Mouse (Mus musculus) megakaryocyte, embryonic 14.5 days (primary cell): ENCODE data around the gene Gm9821. TPM values are rescaled to one million over a fixed set of nuclear protein-coding genes. Genes with fewer than 3 reads are reported as not detected.

ENCODE experiments used
- H3K27me3 ChIP-seq: replicated peaks from 2 replicates; pipeline ENCODE3; 2012; ENCODE audit warnings: inconsistent platforms
- H3K36me3 ChIP-seq: replicated peaks from 2 replicates; pipeline ENCODE3; 2012; ENCODE audit warnings: low read length, inconsistent platforms, mixed read lengths
- H3K4me1 ChIP-seq: 2 replicates; pipeline ENCODE4 v1.6.1; 2012; ENCODE audit warnings: inconsistent platforms
- H3K4me3 ChIP-seq: replicated peaks from 2 replicates; pipeline ENCODE3; 2012; ENCODE audit warnings: moderate library complexity, mild to moderate bottlenecking, inconsistent platforms
- H3K9me3 ChIP-seq: 2 replicates; pipeline ENCODE4 v1.6.1; 2012; ENCODE audit warnings: inconsistent platforms
- FLI1 ChIP-seq: IDR thresholded peaks from 2 replicates; pipeline ENCODE4 v1.6.1; 2012; ENCODE audit warnings: low read length, inconsistent platforms, mixed read lengths
- GATA1 ChIP-seq: IDR thresholded peaks from 3 replicates; pipeline ENCODE4 v1.6.1; 2012; ENCODE audit warnings: mixed read lengths, low read length, inconsistent platforms, borderline replicate concordance
- polyA plus RNA-seq: library from polyadenylated mRNA; stranded (reverse); fragments of >175 nt; gene quantifications from 2 replicates; pipeline ENCODE4 v1.2.3, GENCODE M21; 2012; ENCODE audit warnings: low replicate concordance; ENCODE audit not compliant: insufficient read depth

Gm9821 gene
- polyA plus RNA-seq, 1 experiment = not detected

GRCm38 (mm10) chr2:91947397-91948150, 2.1 kb downstream of the Gm9821 start:
- Histone ChIP-seq H3K36me3 (peaks cover 63% of the 10 kb centered on the region), H3K9me3 (no peaks in the 10 kb centered on the region), H3K4me1 (peaks cover 100% of the 10 kb centered on the region), H3K4me3 (peak overlapping the region; percentile 93), H3K27me3 (no peaks in the 10 kb centered on the region)
- TF ChIP-seq FLI1 (no peak), GATA1 (no peak)

- peaks cover 60% of the 10 kb centered on the region for H3K36me3 ChIP-seq
- H3K4me1 ChIP-seq = peaks cover 100% of the 10 kb centered on the region
- no peaks in the 10 kb centered on the region for H3K27me3 ChIP-seq
Observed at GRCm38 (mm10) chr2:91948151-91948509, 2.6 kb downstream of the Gm9821 start.

GRCm38 (mm10) chr2:91948792-91949241, 3.3 kb downstream of the Gm9821 start:
- Histone ChIP-seq H3K4me1 (peaks cover 100% of the 10 kb centered on the region), H3K4me3 (peak overlapping the region; percentile 93)
- no peak for TF ChIP-seq FLI1
- no peak for TF ChIP-seq GATA1

More at GRCm38 (mm10) chr2:91948151-91948509, 2.6 kb downstream of the Gm9821 start:
- TF ChIP-seq FLI1 (peak; percentile 62; the same call in 1 of the 2 replicates), GATA1 (peak; percentile 98)
- peak overlapping the region; percentile 93 for H3K4me3 ChIP-seq
- H3K9me3 ChIP-seq = no peaks in the 10 kb centered on the region

GRCm38 (mm10) chr2:91949411-91950274, 4.1 kb downstream of the Gm9821 start:
- Histone ChIP-seq H3K36me3 (peaks cover 58% of the 10 kb centered on the region), H3K9me3 (no peaks in the 10 kb centered on the region), H3K4me1 (peaks cover 100% of the 10 kb centered on the region), H3K27me3 (no peaks in the 10 kb centered on the region), H3K4me3 (peak overlapping the region; percentile 93)
- TF ChIP-seq GATA1 (no peak), FLI1 (no peak)

More at GRCm38 (mm10) chr2:91948792-91949241, 3.3 kb downstream of the Gm9821 start:
- no peaks in the 10 kb centered on the region for H3K9me3 ChIP-seq
- no peaks in the 10 kb centered on the region for H3K27me3 ChIP-seq
- H3K36me3 ChIP-seq = peaks cover 60% of the 10 kb centered on the region

GRCm38 (mm10) chr2:91950275-91951085, 5.0 kb downstream of the Gm9821 start:
- Histone ChIP-seq H3K4me3 (peak overlapping the region; percentile 93), H3K36me3 (peaks cover 58% of the 10 kb centered on the region), H3K9me3 (no peaks in the 10 kb centered on the region), H3K27me3 (no peaks in the 10 kb centered on the region), H3K4me1 (peaks cover 100% of the 10 kb centered on the region)
- no peak for TF ChIP-seq GATA1
- no peak for TF ChIP-seq FLI1

GRCm38 (mm10) chr2:91953825-91954224, 8.3 kb downstream of the Gm9821 start:
- no peaks in the 10 kb centered on the region for H3K9me3 ChIP-seq
- TF ChIP-seq FLI1 = no peak
- no peak for TF ChIP-seq GATA1
- no peaks in the 10 kb centered on the region for H3K27me3 ChIP-seq
- H3K36me3 ChIP-seq = peaks cover 69% of the 10 kb centered on the region
- H3K4me3 ChIP-seq = peak overlapping the region; percentile 26
- H3K4me1 ChIP-seq = peaks cover 100% of the 10 kb centered on the region

- Histone ChIP-seq H3K4me1 (peaks cover 100% of the 10 kb centered on the region), H3K9me3 (no peaks in the 10 kb centered on the region), H3K27me3 (no peaks in the 10 kb centered on the region), H3K36me3 (peaks cover 72% of the 10 kb centered on the region), H3K4me3 (peak overlapping the region; percentile 31)
- TF ChIP-seq GATA1 (no peak), FLI1 (no peak)
Observed at GRCm38 (mm10) chr2:91955121-91955591, 9.7 kb downstream of the Gm9821 start.

- no peaks in the 10 kb centered on the region for H3K9me3 ChIP-seq
- H3K27me3 ChIP-seq = no peaks in the 10 kb centered on the region
- H3K4me3 ChIP-seq = no peak overlapping the region
- TF ChIP-seq GATA1 = no peak
- TF ChIP-seq FLI1 = no peak
- peaks cover 79% of the 10 kb centered on the region for H3K36me3 ChIP-seq
- H3K4me1 ChIP-seq = peaks cover 100% of the 10 kb centered on the region
Observed at GRCm38 (mm10) chr2:91955875-91956274, 10.4 kb downstream of the Gm9821 start.

GRCm38 (mm10) chr2:91957096-91957495, 11.6 kb downstream of the Gm9821 start:
- Histone ChIP-seq H3K9me3 (no peaks in the 10 kb centered on the region), H3K4me1 (peaks cover 100% of the 10 kb centered on the region), H3K36me3 (peaks cover 83% of the 10 kb centered on the region), H3K4me3 (peak overlapping the region; percentile 87), H3K27me3 (no peaks in the 10 kb centered on the region)
- no peak for TF ChIP-seq GATA1
- no peak for TF ChIP-seq FLI1
